Mouse (Mus musculus) liver, embryonic 14.5 days (tissue): ENCODE data around the gene Ctnna2.

ENCODE experiments used
- CTCF ChIP-seq: IDR thresholded peaks from 2 replicates; pipeline ENCODE4 v1.5.1; 2016; ENCODE audit warnings: antibody characterized with exemption, low read depth, control low read depth
- EP300 ChIP-seq: IDR thresholded peaks from 2 replicates; pipeline ENCODE4 v1.6.1; 2016; ENCODE audit warnings: antibody characterized with exemption, low read depth

- TF ChIP-seq CTCF (no peak), EP300 (no peak)
Observed at GRCm38 (mm10) chr6:76992128-76992527, 987.4 kb downstream of the Ctnna2 start.
